Mouse (Mus musculus) midbrain, embryonic 16.5 days (tissue): Measurements from ENCODE around the gene Afp. TPM values are rescaled to one million over a fixed set of nuclear protein-coding genes. Genes with fewer than 3 reads are reported as not detected.
A peak's percentile ranks its signal among the peaks of the same experiment; 100 is the strongest.

Experiments used
- ATAC-seq: fragments of 200-750 bp; cut with Nextera tagmentation; 2 replicates; pipeline ENCODE4 v1.8.0; 2017; ENCODE audit warnings: moderate TSS enrichment
- H3K27ac ChIP-seq: fragments of 300-500 bp; sonication (generic); 2 replicates; pipeline ENCODE4 v1.5.1; 2014; ENCODE audit warnings: mild to moderate bottlenecking, low read length, mixed read lengths
- H3K27me3 ChIP-seq: fragments of 300-500 bp; sonication (generic); 2 replicates; pipeline ENCODE4 v1.6.1; 2014; ENCODE audit warnings: low read depth, low read length, mixed read lengths; ENCODE audit not compliant: control insufficient read depth, insufficient read depth
- H3K36me3 ChIP-seq: fragments of 300-500 bp; sonication (generic); 2 replicates; pipeline ENCODE4 v1.6.1; 2014; ENCODE audit warnings: mild to moderate bottlenecking, low read length, moderate library complexity, mixed read lengths; ENCODE audit not compliant: control insufficient read depth, insufficient read depth
- H3K4me1 ChIP-seq: fragments of 300-500 bp; sonication (generic); 2 replicates; pipeline ENCODE4 v1.6.1; 2014; ENCODE audit warnings: mild to moderate bottlenecking, low read length, mixed read lengths; ENCODE audit not compliant: control insufficient read depth, insufficient read depth
- H3K4me2 ChIP-seq: fragments of 300-500 bp; sonication (generic); 2 replicates; pipeline ENCODE4 v1.6.1; 2014; ENCODE audit warnings: mild to moderate bottlenecking, low read length, mixed read lengths
- H3K4me3 ChIP-seq: fragments of 300-500 bp; sonication (generic); 2 replicates; pipeline ENCODE4 v1.5.1; 2014; ENCODE audit warnings: low read depth, mild to moderate bottlenecking, low read length, moderate library complexity, mixed read lengths
- H3K9ac ChIP-seq: fragments of 300-500 bp; sonication (generic); 2 replicates; pipeline ENCODE4 v1.6.1; 2014; ENCODE audit warnings: low read depth, low read length, mixed read lengths
- H3K9me3 ChIP-seq: fragments of 300-500 bp; sonication (generic); replicated peaks from 2 replicates; pipeline ENCODE4 v1.6.1; 2014; ENCODE audit warnings: mild to moderate bottlenecking, low read length, mixed read lengths; ENCODE audit not compliant: control insufficient read depth, poor library complexity, severe bottlenecking
- WGBS: fragments of 180-500 bp; shearing (Covaris S2); extraction: QIAGEN DNeasy Blood & Tissue Kit; methylation state at CpG from one replicate; pipeline ENCODE4 v1.1.7; 2014; 5-methylcytosine and 5-hydroxymethylcytosine counted together
- polyA plus RNA-seq: library from polyadenylated mRNA; unstranded; fragments of >200 nt; fragmentation: Nextera tagmentation; extraction: Ambion mirVana; gene quantifications from 2 replicates; pipeline ENCODE4 v1.2.1, GENCODE M21; 2015

The Afp gene
- polyA plus RNA-seq, 1 experiment from 2014 or later: 0.24 TPM

DNA sequence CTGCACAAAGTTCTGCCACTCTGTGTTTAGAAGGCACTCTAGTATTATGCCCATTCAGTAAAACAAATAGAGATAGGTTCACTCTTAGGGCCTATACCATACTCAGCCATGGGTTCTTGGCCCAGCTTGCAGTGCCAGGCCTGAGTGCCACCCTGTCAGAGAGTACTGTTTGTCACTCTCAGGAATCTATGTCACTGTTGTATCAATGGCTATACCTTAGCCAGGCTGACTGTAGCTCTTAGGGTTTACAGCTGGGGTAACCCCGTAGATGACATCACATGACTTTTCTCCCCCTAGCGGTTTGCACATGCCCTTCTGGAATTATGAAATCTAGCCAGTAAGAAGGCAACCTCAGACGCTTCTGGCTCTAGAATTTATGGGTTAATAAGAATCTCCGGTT is 3.8 kb downstream of the Afp start:
- no peaks in the 10 kb centered on the region for H3K9me3 ChIP-seq
- no peak overlapping the region for H3K27ac ChIP-seq
- WGBS: 91% methylated on average over 4 of the region's 4 CpGs
- H3K4me3 ChIP-seq: no peak overlapping the region
- H3K4me2 ChIP-seq: no peak overlapping the region
- no peak overlapping the region for H3K9ac ChIP-seq
- no peaks in the 10 kb centered on the region for H3K27me3 ChIP-seq
- no peak for ATAC-seq
- no peaks in the 10 kb centered on the region for H3K4me1 ChIP-seq
- H3K36me3 ChIP-seq: no peaks in the 10 kb centered on the region

- Histone ChIP-seq H3K9ac (no peak overlapping the region), H3K27me3 (no peaks in the 10 kb centered on the region), H3K4me3 (no peak overlapping the region), H3K9me3 (no peaks in the 10 kb centered on the region), H3K4me2 (no peak overlapping the region), H3K36me3 (no peaks in the 10 kb centered on the region), H3K4me1 (no peaks in the 10 kb centered on the region), H3K27ac (no peak overlapping the region)
- ATAC-seq: no peak
- 70% methylated on average over 7 of the region's 7 CpGs for WGBS
Measured at GRCm38 (mm10) chr5:90499509-90499908, 9.0 kb downstream of the Afp start.

- Histone ChIP-seq H3K27ac (no peak overlapping the region), H3K4me1 (no peaks in the 10 kb centered on the region), H3K9me3 (no peaks in the 10 kb centered on the region), H3K9ac (no peak overlapping the region), H3K4me2 (no peak overlapping the region), H3K36me3 (no peaks in the 10 kb centered on the region), H3K27me3 (no peaks in the 10 kb centered on the region), H3K4me3 (no peak overlapping the region)
- 0 out of 2 replicates have a peak, but pooled peaks have one; percentile 62 for ATAC-seq
- 4% methylated on average over 6 of the region's 6 CpGs for WGBS
Measured at GRCm38 (mm10) chr5:90500714-90501113, 10.2 kb downstream of the Afp start.

DNA sequence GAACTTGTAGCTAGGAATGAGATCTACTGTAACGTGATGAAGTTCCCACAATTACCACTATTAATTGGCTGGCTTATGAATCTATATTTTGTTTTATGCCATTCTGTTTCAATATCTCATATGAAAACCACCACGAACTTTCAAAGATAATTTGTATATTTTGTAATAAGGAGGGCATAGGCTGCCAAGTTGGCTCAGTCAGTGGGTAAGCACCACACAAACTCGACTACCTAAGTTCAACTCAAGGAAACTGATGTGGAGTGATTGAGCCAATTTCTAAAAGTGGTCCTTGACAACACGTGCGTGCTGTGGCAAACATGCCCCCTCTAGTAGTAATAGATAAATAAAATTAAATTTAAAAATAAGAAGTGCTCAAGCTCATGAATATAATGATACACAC is 11.2 kb downstream of the Afp start:
- WGBS: 94% methylated on average over 5 of the region's 5 CpGs

DNA sequence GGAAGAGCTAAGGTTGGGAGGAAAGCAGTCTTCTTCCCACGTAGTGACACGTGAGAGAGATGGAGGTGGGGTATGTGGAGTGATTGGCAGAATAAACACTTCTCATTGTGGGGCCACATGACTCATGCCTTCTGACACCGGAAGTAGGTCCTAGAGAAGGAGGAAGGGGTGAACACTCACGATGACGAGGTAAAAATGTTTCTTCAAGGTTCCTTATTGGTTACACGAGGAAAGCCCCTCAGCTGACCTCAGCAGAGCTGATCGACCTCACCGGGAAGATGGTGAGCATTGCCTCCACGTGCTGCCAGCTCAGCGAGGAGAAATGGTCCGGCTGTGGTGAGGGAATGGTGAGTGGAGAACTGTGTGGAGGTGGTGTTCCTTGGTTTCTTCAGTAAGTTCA is 14.2 kb downstream of the Afp start:
- WGBS: 88% methylated on average over 11 of the region's 11 CpGs
- no peak overlapping the region for H3K4me2 ChIP-seq
- H3K9me3 ChIP-seq: no peaks in the 10 kb centered on the region
- no peak overlapping the region for H3K9ac ChIP-seq
- H3K27ac ChIP-seq: no peak overlapping the region
- no peaks in the 10 kb centered on the region for H3K36me3 ChIP-seq
- no peaks in the 10 kb centered on the region for H3K27me3 ChIP-seq
- no peaks in the 10 kb centered on the region for H3K4me1 ChIP-seq
- no peak for ATAC-seq
- H3K4me3 ChIP-seq: no peak overlapping the region

More for the DNA sequence above, 11.2 kb downstream of the Afp start:
- Histone ChIP-seq H3K4me2 (no peak overlapping the region), H3K9ac (no peak overlapping the region), H3K27me3 (no peaks in the 10 kb centered on the region), H3K4me1 (no peaks in the 10 kb centered on the region), H3K4me3 (no peak overlapping the region), H3K9me3 (no peaks in the 10 kb centered on the region), H3K27ac (no peak overlapping the region), H3K36me3 (no peaks in the 10 kb centered on the region)
- ATAC-seq: no peak

GRCm38 (mm10) chr5:90506507-90506906 is 16.0 kb downstream of the Afp start:
- no peaks in the 10 kb centered on the region for H3K27me3 ChIP-seq
- ATAC-seq: no peak
- H3K36me3 ChIP-seq: no peaks in the 10 kb centered on the region
- WGBS: 70% methylated on average over 2 of the region's 2 CpGs
- H3K9me3 ChIP-seq: no peaks in the 10 kb centered on the region
- H3K9ac ChIP-seq: no peak overlapping the region
- no peak overlapping the region for H3K27ac ChIP-seq
- no peak overlapping the region for H3K4me3 ChIP-seq
- no peaks in the 10 kb centered on the region for H3K4me1 ChIP-seq
- H3K4me2 ChIP-seq: no peak overlapping the region

- ATAC-seq: peak; percentile 64
- H3K4me3 ChIP-seq: no peak overlapping the region
- WGBS: 34% methylated on average over 13 of the region's 13 CpGs
- no peaks in the 10 kb centered on the region for H3K9me3 ChIP-seq
- no peak overlapping the region for H3K4me2 ChIP-seq
- H3K9ac ChIP-seq: no peak overlapping the region
- H3K4me1 ChIP-seq: no peaks in the 10 kb centered on the region
- H3K36me3 ChIP-seq: no peaks in the 10 kb centered on the region
- H3K27ac ChIP-seq: no peak overlapping the region
- H3K27me3 ChIP-seq: no peaks in the 10 kb centered on the region
Measured at GRCm38 (mm10) chr5:90507411-90507949, 16.9 kb downstream of the Afp start.

DNA sequence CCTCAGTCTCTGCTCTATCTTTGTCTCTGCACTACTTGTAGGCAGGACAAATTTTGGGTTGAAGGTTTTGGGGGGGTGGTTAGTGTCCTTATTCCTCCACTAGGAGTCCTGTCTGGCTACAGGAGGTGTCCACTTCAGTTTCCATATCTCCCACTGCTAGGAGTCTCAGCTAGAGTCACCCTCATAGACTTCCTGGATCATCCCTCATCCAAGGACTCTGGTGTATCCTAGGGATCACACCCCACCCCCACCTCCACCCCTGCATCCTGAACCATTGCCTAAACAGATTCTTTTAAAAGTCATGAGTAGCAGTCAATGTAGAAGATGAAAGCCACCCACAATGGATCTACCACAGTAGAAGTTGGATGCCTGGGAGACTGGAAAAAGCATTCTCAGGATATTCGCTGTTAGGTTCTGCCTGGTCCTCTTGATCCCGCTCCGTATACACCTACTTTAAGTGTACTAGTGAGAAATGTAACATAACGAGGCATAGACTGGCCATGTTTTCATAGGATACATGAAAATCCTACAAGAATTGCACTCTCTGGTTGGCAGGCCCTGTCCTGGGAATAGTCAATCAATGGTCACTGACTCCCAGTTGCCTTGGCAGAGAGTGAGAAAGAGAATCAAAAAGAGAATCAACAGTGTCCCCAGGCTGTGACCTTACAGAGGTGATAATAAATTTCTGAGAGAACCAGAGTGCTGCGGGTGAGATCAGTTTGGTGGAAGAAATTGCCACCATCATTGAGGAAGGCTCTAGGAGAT is 19.5 kb downstream of the Afp start:
- ATAC-seq: no peak
- Histone ChIP-seq H3K9me3 (no peaks in the 10 kb centered on the region), H3K4me3 (no peak overlapping the region), H3K27ac (no peak overlapping the region), H3K27me3 (no peaks in the 10 kb centered on the region), H3K4me2 (no peak overlapping the region), H3K4me1 (no peaks in the 10 kb centered on the region), H3K9ac (no peak overlapping the region), H3K36me3 (no peaks in the 10 kb centered on the region)
- WGBS: 93% methylated on average over 5 of the region's 5 CpGs

DNA sequence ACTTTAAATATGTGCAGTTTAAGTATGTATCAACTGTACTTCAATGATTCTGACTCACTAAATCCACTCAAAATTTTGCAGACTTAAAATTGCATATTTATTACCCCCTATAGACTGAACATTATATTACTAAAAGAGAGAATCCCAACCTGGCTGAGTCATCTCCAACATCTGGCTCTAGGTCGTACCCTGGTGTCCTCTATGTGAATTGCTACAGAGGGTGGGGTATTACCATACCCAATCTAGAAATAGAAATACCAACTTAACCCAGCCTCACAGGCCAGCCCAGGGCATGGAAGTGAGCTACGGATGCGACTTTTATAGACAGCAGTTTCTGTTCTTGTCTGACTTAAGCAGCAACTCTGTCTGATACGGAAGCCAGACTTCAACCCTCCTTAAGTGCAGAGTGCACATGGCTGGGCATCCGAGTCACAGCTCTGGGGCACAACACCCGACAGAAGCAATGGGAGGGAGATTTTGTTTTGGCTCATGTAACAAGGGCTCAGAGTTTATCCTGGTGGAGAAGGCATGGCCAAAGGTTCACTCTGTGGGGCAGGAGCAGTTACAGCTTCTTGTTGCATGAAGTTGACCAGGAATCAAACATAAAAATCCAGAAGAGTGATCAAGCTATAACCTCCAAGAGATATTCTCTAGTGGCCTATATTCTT is 21.9 kb downstream of the Afp start:
- H3K9me3 ChIP-seq: no peaks in the 10 kb centered on the region
- H3K4me3 ChIP-seq: no peak overlapping the region
- H3K4me1 ChIP-seq: no peaks in the 10 kb centered on the region
- H3K9ac ChIP-seq: no peak overlapping the region
- 85% methylated on average over 6 of the region's 6 CpGs for WGBS
- H3K36me3 ChIP-seq: no peaks in the 10 kb centered on the region
- no peak overlapping the region for H3K4me2 ChIP-seq
- no peaks in the 10 kb centered on the region for H3K27me3 ChIP-seq
- ATAC-seq: no peak
- no peak overlapping the region for H3K27ac ChIP-seq
